Mouse (Mus musculus) kidney, adult 2 months (tissue): Measurements from ENCODE around the gene Il9r.

ENCODE experiments used
- CTCF ChIP-seq: fragments of 200-500 bp; conservative IDR thresholded peaks from 2 replicates; pipeline ENCODE4 v1.5.1; 2011; ENCODE audit warnings: low read depth, mild to moderate bottlenecking, control low read depth, low read length, moderate library complexity, mixed read lengths; ENCODE audit not compliant: insufficient read depth, insufficient read length
- POLR2A ChIP-seq: fragments of 200-500 bp; IDR thresholded peaks from one replicate; pipeline ENCODE4 v1.6.1; 2011; ENCODE audit warnings: low read depth, low read length, control low read depth

DNA sequence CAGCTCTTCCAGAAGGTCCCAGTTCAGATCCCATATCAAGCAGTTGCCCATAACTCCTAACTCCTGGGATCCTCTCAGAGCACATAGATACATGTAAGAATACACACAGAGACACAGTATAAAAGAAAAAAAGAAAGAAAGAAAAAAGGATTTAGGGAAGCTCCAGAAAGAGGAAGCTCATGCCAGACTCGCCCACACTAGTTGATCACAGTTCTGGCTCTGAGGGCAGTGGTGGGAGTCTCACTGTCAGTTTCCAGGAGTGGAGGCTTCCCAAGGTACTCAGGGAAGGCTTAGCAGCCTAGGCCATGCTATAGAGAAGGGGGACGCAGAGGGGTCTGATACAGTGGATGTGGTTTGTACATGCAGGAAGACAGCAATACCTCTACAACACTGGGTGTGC lies 31.0 kb upstream of the Il9r start:
- TF ChIP-seq CTCF (no peak), POLR2A (no peak)
